Mouse (Mus musculus) testis, adult 2 months (tissue): ENCODE results near the gene Dusp16.

ENCODE experiments used
- CTCF ChIP-seq: fragments of 200-500 bp; IDR thresholded peaks from 2 replicates; pipeline ENCODE4 v1.5.1; 2012; ENCODE audit warnings: low read depth, mild to moderate bottlenecking, inconsistent platforms, low read length, moderate library complexity; ENCODE audit not compliant: control insufficient read depth, insufficient read depth, insufficient replicate concordance
- POLR2A ChIP-seq: fragments of 200-500 bp; IDR thresholded peaks from 2 replicates; pipeline ENCODE4 v1.6.1; 2012; ENCODE audit warnings: low read depth, mild to moderate bottlenecking, inconsistent platforms, low read length, moderate library complexity; ENCODE audit not compliant: control insufficient read depth

- TF ChIP-seq CTCF (no peak), POLR2A (no peak)
These were observed 96.3 kb downstream of the Dusp16 start for GRCm38 (mm10) chr6:134696146-134696545.
